Mouse (Mus musculus): ENCODE measurements around the gene Gm8094. TPM values are rescaled to one million over a fixed set of nuclear protein-coding genes. Genes with fewer than 3 reads are reported as not detected.
"Not testable (repeated sequence)": the region's sequence is repeated elsewhere in the genome, so short reads cannot be mapped to it uniquely, and the experiment has no call there.

Gene Gm8094
- 0.16 and 0.18 TPM in 2 replicates for total RNA-seq (2012; rRNA removed)

DNA sequence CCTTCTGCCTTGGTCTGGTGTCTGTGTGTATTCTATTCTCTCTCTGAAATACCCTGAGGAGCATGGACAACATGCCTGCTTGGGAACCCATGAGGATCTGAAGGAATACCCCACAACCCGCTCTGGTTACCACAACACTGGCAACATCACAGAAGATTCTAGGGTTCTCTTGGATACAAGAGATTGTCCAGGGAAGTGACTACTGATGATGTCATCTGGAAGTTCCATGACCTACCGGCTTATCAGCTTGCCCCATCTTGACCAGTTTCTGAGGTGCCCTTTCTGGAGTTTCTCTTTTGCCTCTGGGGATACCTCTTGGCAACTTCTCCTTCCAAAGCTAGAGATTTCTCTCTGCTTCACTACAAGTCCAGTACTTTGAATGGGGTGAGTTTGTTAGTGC, at the start of gene Gm8094:
Gene Gm8094 (minus strand): TSS at position 101 of the 400 bp plus-strand sequence.
- H3K9ac ChIP-seq (ENCODE audit: insufficient read depth, low read depth, low read length, poor library complexity, severe bottlenecking); H3K27ac ChIP-seq (ENCODE audit: insufficient read depth, low read depth, low read length, poor library complexity, severe bottlenecking); H3K4me3 ChIP-seq (ENCODE audit: insufficient read depth in 1 of 2, low read depth in 1 of 2, low read length in 2 of 2, poor library complexity in 1 of 2, severe bottlenecking in 1 of 2); H3K36me3 ChIP-seq (ENCODE audit: control insufficient read depth, insufficient read depth, low read length, poor library complexity, severe bottlenecking); H3K4me1 ChIP-seq (ENCODE audit: control insufficient read depth in 2 of 2, insufficient read depth in 2 of 2, low read length in 2 of 2, poor library complexity in 1 of 2); H3K9me3 ChIP-seq (ENCODE audit: control insufficient read depth, insufficient read depth, low read depth, low read length); in situ Hi-C loops (cut with MboI; ENCODE audit: low sequenced_read_pairs in 2 of 2, unreplicated experiment in 2 of 2); DNase-seq (ENCODE audit: low read depth, low spot score): not testable (repeated sequence)

DNA sequence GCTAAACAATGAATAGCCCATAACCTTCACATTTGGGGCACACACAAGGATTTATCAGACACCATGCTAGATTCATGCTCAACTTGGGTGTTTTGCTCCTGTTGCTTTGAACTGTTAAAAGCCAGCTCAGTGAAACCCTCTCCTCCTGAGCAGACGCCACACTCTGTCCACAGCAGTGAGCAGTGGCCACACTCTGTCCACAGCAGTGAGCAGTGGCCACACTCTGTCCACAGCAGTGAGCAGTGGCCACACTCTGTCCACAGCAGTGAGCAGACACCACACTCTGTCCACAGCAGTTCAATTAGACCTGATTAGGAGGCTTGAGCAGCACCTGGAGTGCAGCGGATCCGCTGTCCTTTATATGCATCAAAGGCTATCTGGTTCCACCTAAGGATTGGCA, 43.2 kb upstream of the Gm8094 start:
- H3K36me3 ChIP-seq (ENCODE audit: control insufficient read depth, insufficient read depth, low read length, poor library complexity, severe bottlenecking); H3K27ac ChIP-seq (ENCODE audit: insufficient read depth, low read depth, low read length, poor library complexity, severe bottlenecking); in situ Hi-C loops (cut with MboI; ENCODE audit: low sequenced_read_pairs in 2 of 2, unreplicated experiment in 2 of 2); H3K9ac ChIP-seq (ENCODE audit: insufficient read depth, low read depth, low read length, poor library complexity, severe bottlenecking); H3K4me3 ChIP-seq (ENCODE audit: insufficient read depth in 1 of 2, low read depth in 1 of 2, low read length in 2 of 2, poor library complexity in 1 of 2, severe bottlenecking in 1 of 2); H3K4me1 ChIP-seq (ENCODE audit: control insufficient read depth in 2 of 2, insufficient read depth in 2 of 2, low read length in 2 of 2, poor library complexity in 1 of 2); H3K9me3 ChIP-seq (ENCODE audit: control insufficient read depth, insufficient read depth, low read depth, low read length); DNase-seq (ENCODE audit: low read depth, low spot score): not testable (repeated sequence)

- H3K36me3 ChIP-seq (ENCODE audit: control insufficient read depth, insufficient read depth, low read length, poor library complexity, severe bottlenecking); in situ Hi-C loops (cut with MboI; ENCODE audit: low sequenced_read_pairs in 2 of 2, unreplicated experiment in 2 of 2); H3K4me3 ChIP-seq (ENCODE audit: insufficient read depth in 1 of 2, low read depth in 1 of 2, low read length in 2 of 2, poor library complexity in 1 of 2, severe bottlenecking in 1 of 2); H3K9me3 ChIP-seq (ENCODE audit: control insufficient read depth, insufficient read depth, low read depth, low read length); H3K27ac ChIP-seq (ENCODE audit: insufficient read depth, low read depth, low read length, poor library complexity, severe bottlenecking); DNase-seq (ENCODE audit: low read depth, low spot score); H3K9ac ChIP-seq (ENCODE audit: insufficient read depth, low read depth, low read length, poor library complexity, severe bottlenecking); H3K4me1 ChIP-seq (ENCODE audit: control insufficient read depth in 2 of 2, insufficient read depth in 2 of 2, low read length in 2 of 2, poor library complexity in 1 of 2): not testable (repeated sequence)
Measured at GRCm38 (mm10) chr14:43100301-43100700, 23.9 kb upstream of the Gm8094 start, which contains the start of gene Gm8104. Gene Gm8104, plus strand, starts transcription at chr14:43100601.

GRCm38 (mm10) chr14:43089103-43089919, 12.9 kb upstream of the Gm8094 start:
- DNase-seq (ENCODE audit: low read depth, low spot score); H3K27ac ChIP-seq (ENCODE audit: insufficient read depth, low read depth, low read length, poor library complexity, severe bottlenecking); H3K4me3 ChIP-seq (ENCODE audit: insufficient read depth in 1 of 2, low read depth in 1 of 2, low read length in 2 of 2, poor library complexity in 1 of 2, severe bottlenecking in 1 of 2); H3K9ac ChIP-seq (ENCODE audit: insufficient read depth, low read depth, low read length, poor library complexity, severe bottlenecking); in situ Hi-C loops (cut with MboI; ENCODE audit: low sequenced_read_pairs in 2 of 2, unreplicated experiment in 2 of 2); H3K36me3 ChIP-seq (ENCODE audit: control insufficient read depth, insufficient read depth, low read length, poor library complexity, severe bottlenecking); H3K4me1 ChIP-seq (ENCODE audit: control insufficient read depth in 2 of 2, insufficient read depth in 2 of 2, low read length in 2 of 2, poor library complexity in 1 of 2); H3K9me3 ChIP-seq (ENCODE audit: control insufficient read depth, insufficient read depth, low read depth, low read length): not testable (repeated sequence)

GRCm38 (mm10) chr14:43084936-43085730, 8.7 kb upstream of the Gm8094 start:
- H3K4me3 ChIP-seq (ENCODE audit: insufficient read depth in 1 of 2, low read depth in 1 of 2, low read length in 2 of 2, poor library complexity in 1 of 2, severe bottlenecking in 1 of 2); H3K9me3 ChIP-seq (ENCODE audit: control insufficient read depth, insufficient read depth, low read depth, low read length); H3K27ac ChIP-seq (ENCODE audit: insufficient read depth, low read depth, low read length, poor library complexity, severe bottlenecking); H3K36me3 ChIP-seq (ENCODE audit: control insufficient read depth, insufficient read depth, low read length, poor library complexity, severe bottlenecking); in situ Hi-C loops (cut with MboI; ENCODE audit: low sequenced_read_pairs in 2 of 2, unreplicated experiment in 2 of 2); H3K4me1 ChIP-seq (ENCODE audit: control insufficient read depth in 2 of 2, insufficient read depth in 2 of 2, low read length in 2 of 2, poor library complexity in 1 of 2); DNase-seq (ENCODE audit: low read depth, low spot score); H3K9ac ChIP-seq (ENCODE audit: insufficient read depth, low read depth, low read length, poor library complexity, severe bottlenecking): not testable (repeated sequence)

DNA sequence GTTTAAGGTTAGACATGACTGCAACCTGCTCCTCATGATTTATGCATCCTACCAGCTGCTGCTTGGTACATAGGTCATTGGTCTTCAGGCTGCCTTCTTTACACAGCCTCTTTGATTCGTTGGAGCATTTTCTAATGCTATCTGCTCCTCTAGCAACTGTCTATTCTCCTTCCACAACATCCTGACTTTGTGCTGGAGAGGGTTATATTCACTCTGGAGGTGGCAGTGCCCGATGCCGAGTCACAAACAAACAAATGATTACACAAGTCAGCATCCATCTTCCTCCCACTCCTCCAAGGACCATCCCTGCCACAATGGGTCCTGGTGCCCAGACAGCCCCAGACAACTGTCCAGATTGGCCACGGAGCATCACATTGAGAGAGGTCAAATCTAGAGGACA, 16.3 kb downstream of the Gm8094 start:
- H3K36me3 ChIP-seq (ENCODE audit: control insufficient read depth, insufficient read depth, low read length, poor library complexity, severe bottlenecking); in situ Hi-C loops (cut with MboI; ENCODE audit: low sequenced_read_pairs in 2 of 2, unreplicated experiment in 2 of 2); H3K27ac ChIP-seq (ENCODE audit: insufficient read depth, low read depth, low read length, poor library complexity, severe bottlenecking); H3K9ac ChIP-seq (ENCODE audit: insufficient read depth, low read depth, low read length, poor library complexity, severe bottlenecking); H3K9me3 ChIP-seq (ENCODE audit: control insufficient read depth, insufficient read depth, low read depth, low read length); H3K4me1 ChIP-seq (ENCODE audit: control insufficient read depth in 2 of 2, insufficient read depth in 2 of 2, low read length in 2 of 2, poor library complexity in 1 of 2); H3K4me3 ChIP-seq (ENCODE audit: insufficient read depth in 1 of 2, low read depth in 1 of 2, low read length in 2 of 2, poor library complexity in 1 of 2, severe bottlenecking in 1 of 2); DNase-seq (ENCODE audit: low read depth, low spot score): not testable (repeated sequence)

- H3K9me3 ChIP-seq (ENCODE audit: control insufficient read depth, insufficient read depth, low read depth, low read length); H3K27ac ChIP-seq (ENCODE audit: insufficient read depth, low read depth, low read length, poor library complexity, severe bottlenecking); H3K9ac ChIP-seq (ENCODE audit: insufficient read depth, low read depth, low read length, poor library complexity, severe bottlenecking); in situ Hi-C loops (cut with MboI; ENCODE audit: low sequenced_read_pairs in 2 of 2, unreplicated experiment in 2 of 2); DNase-seq (ENCODE audit: low read depth, low spot score); H3K4me1 ChIP-seq (ENCODE audit: control insufficient read depth in 2 of 2, insufficient read depth in 2 of 2, low read length in 2 of 2, poor library complexity in 1 of 2); H3K36me3 ChIP-seq (ENCODE audit: control insufficient read depth, insufficient read depth, low read length, poor library complexity, severe bottlenecking); H3K4me3 ChIP-seq (ENCODE audit: insufficient read depth in 1 of 2, low read depth in 1 of 2, low read length in 2 of 2, poor library complexity in 1 of 2, severe bottlenecking in 1 of 2): not testable (repeated sequence)
Measured at GRCm38 (mm10) chr14:43058063-43058462, 18.4 kb downstream of the Gm8094 start.
